Mouse (Mus musculus): Measurements from ENCODE around the gene Gm9857. TPM values are rescaled to one million over a fixed set of nuclear protein-coding genes. Genes with fewer than 3 reads are reported as not detected.

Gene Gm9857
- total and polyA plus RNA-seq, 2 experiments from 2014 or later: not detected

GRCm38 (mm10) chr3:108974920-108975485 is 34.8 kb upstream of the Gm9857 start:
- Histone ChIP-seq H3K4me1 (ENCODE audit: insufficient read depth) (no peaks in the 10 kb centered on the region), H3K27me3 (ENCODE audit: insufficient read depth, low read length) (no peaks in the 10 kb centered on the region), H3K36me3 (ENCODE audit: insufficient read depth) (peaks cover 29% of the 10 kb centered on the region), H3K9me3 (ENCODE audit: low read length) (no peaks in the 10 kb centered on the region), H3K27ac (ENCODE audit: low read depth, low read length) (no peak overlapping the region), H3K4me2 (ENCODE audit: low read depth) (no peak overlapping the region), H3K4me3 (ENCODE audit: low read depth, low read length) (no peak overlapping the region), H3K9ac (no peak overlapping the region)
- WGBS: 86% methylated on average over 15 of the region's 15 CpGs
- no peak for ATAC-seq
- no peak for DNase-seq
- no peak for TF ChIP-seq CTCF (IDR thresholded peaks at IDR 0.05; ENCODE audit: low read depth)

GRCm38 (mm10) chr3:108973980-108974660 is 33.9 kb upstream of the Gm9857 start:
- Histone ChIP-seq H3K9ac (no peak overlapping the region), H3K27me3 (ENCODE audit: insufficient read depth, low read length) (no peaks in the 10 kb centered on the region), H3K4me2 (ENCODE audit: low read depth) (no peak overlapping the region), H3K4me3 (ENCODE audit: low read depth, low read length) (no peak overlapping the region), H3K4me1 (ENCODE audit: insufficient read depth) (no peaks in the 10 kb centered on the region), H3K9me3 (ENCODE audit: low read length) (no peaks in the 10 kb centered on the region), H3K36me3 (ENCODE audit: insufficient read depth) (peaks cover 20% of the 10 kb centered on the region), H3K27ac (ENCODE audit: low read depth, low read length) (no peak overlapping the region)
- TF ChIP-seq CTCF (IDR thresholded peaks at IDR 0.05; ENCODE audit: low read depth): no peak
- ATAC-seq (no peak), DNase-seq (no peak)
- WGBS: 81% methylated on average over 13 of the region's 13 CpGs

GRCm38 (mm10) chr3:108966051-108966450 is 25.8 kb upstream of the Gm9857 start:
- 98% methylated on average over 3 of the region's 3 CpGs for WGBS
- no peak overlapping the region for H3K9ac ChIP-seq
- no peak overlapping the region for H3K4me3 ChIP-seq (ENCODE audit: low read depth, low read length)
- no peak overlapping the region for H3K4me2 ChIP-seq (ENCODE audit: low read depth)
- no peak for TF ChIP-seq CTCF (IDR thresholded peaks at IDR 0.05; ENCODE audit: low read depth)
- H3K27me3 ChIP-seq (ENCODE audit: insufficient read depth, low read length): no peaks in the 10 kb centered on the region
- DNase-seq: no peak
- H3K27ac ChIP-seq (ENCODE audit: low read depth, low read length): no peak overlapping the region
- ATAC-seq: no peak
- H3K9me3 ChIP-seq (ENCODE audit: low read length): no peaks in the 10 kb centered on the region
- peaks cover 9% of the 10 kb centered on the region; the same call in 1 of the 2 replicates for H3K4me1 ChIP-seq (ENCODE audit: insufficient read depth)
- peaks cover 4% of the 10 kb centered on the region; the same call in 1 of the 2 replicates for H3K36me3 ChIP-seq (ENCODE audit: insufficient read depth)

- no peak overlapping the region for H3K9ac ChIP-seq
- H3K4me3 ChIP-seq (ENCODE audit: low read depth, low read length): no peak overlapping the region
- peak; percentile 32; the same call in 1 of the 2 replicates for TF ChIP-seq CTCF (IDR thresholded peaks at IDR 0.05; ENCODE audit: low read depth)
- 77% methylated on average over 7 of the region's 7 CpGs for WGBS
- H3K4me2 ChIP-seq (ENCODE audit: low read depth): no peak overlapping the region
- H3K36me3 ChIP-seq (ENCODE audit: insufficient read depth): no peaks in the 10 kb centered on the region
- H3K4me1 ChIP-seq (ENCODE audit: insufficient read depth): peaks cover 9% of the 10 kb centered on the region; the same call in 1 of the 2 replicates
- no peaks in the 10 kb centered on the region for H3K27me3 ChIP-seq (ENCODE audit: insufficient read depth, low read length)
- no peaks in the 10 kb centered on the region for H3K9me3 ChIP-seq (ENCODE audit: low read length)
- no peak for ATAC-seq
- no peak overlapping the region for H3K27ac ChIP-seq (ENCODE audit: low read depth, low read length)
- no peak for DNase-seq
Observed at GRCm38 (mm10) chr3:108964361-108965044, 24.3 kb upstream of the Gm9857 start.

GRCm38 (mm10) chr3:108963776-108964175 is 23.5 kb upstream of the Gm9857 start:
- Histone ChIP-seq H3K9me3 (ENCODE audit: low read length) (no peaks in the 10 kb centered on the region), H3K27ac (ENCODE audit: low read depth, low read length) (no peak overlapping the region), H3K9ac (no peak overlapping the region), H3K36me3 (ENCODE audit: insufficient read depth) (no peaks in the 10 kb centered on the region), H3K4me3 (ENCODE audit: low read depth, low read length) (no peak overlapping the region), H3K4me1 (ENCODE audit: insufficient read depth) (peaks cover 9% of the 10 kb centered on the region; the same call in 1 of the 2 replicates), H3K4me2 (ENCODE audit: low read depth) (no peak overlapping the region), H3K27me3 (ENCODE audit: insufficient read depth, low read length) (no peaks in the 10 kb centered on the region)
- ATAC-seq: no peak
- DNase-seq: no peak
- TF ChIP-seq CTCF (IDR thresholded peaks at IDR 0.05; ENCODE audit: low read depth): no peak
- WGBS: 86% methylated on average over 3 of the region's 3 CpGs

- no peaks in the 10 kb centered on the region for H3K36me3 ChIP-seq (ENCODE audit: insufficient read depth)
- TF ChIP-seq CTCF (IDR thresholded peaks at IDR 0.05; ENCODE audit: low read depth): no peak
- 74% methylated on average over 3 of the region's 3 CpGs for WGBS
- H3K4me1 ChIP-seq (ENCODE audit: insufficient read depth): peaks cover 9% of the 10 kb centered on the region; the same call in 1 of the 2 replicates
- no peak overlapping the region for H3K4me3 ChIP-seq (ENCODE audit: low read depth, low read length)
- H3K27me3 ChIP-seq (ENCODE audit: insufficient read depth, low read length): no peaks in the 10 kb centered on the region
- H3K27ac ChIP-seq (ENCODE audit: low read depth, low read length): no peak overlapping the region
- ATAC-seq (no peak), DNase-seq (no peak)
- no peak overlapping the region for H3K9ac ChIP-seq
- H3K9me3 ChIP-seq (ENCODE audit: low read length): no peaks in the 10 kb centered on the region
- no peak overlapping the region for H3K4me2 ChIP-seq (ENCODE audit: low read depth)
Observed at GRCm38 (mm10) chr3:108963278-108963677, 23.0 kb upstream of the Gm9857 start.

- ATAC-seq (peak; percentile 42), DNase-seq (no peak)
- H3K9ac ChIP-seq: no peak overlapping the region
- no peaks in the 10 kb centered on the region for H3K36me3 ChIP-seq (ENCODE audit: insufficient read depth)
- no peak for TF ChIP-seq CTCF (IDR thresholded peaks at IDR 0.05; ENCODE audit: low read depth)
- peaks cover 9% of the 10 kb centered on the region; the same call in 1 of the 2 replicates for H3K4me1 ChIP-seq (ENCODE audit: insufficient read depth)
- H3K4me3 ChIP-seq (ENCODE audit: low read depth, low read length): no peak overlapping the region
- WGBS: 41% methylated on average over 6 of the region's 6 CpGs
- no peaks in the 10 kb centered on the region for H3K9me3 ChIP-seq (ENCODE audit: low read length)
- H3K27ac ChIP-seq (ENCODE audit: low read depth, low read length): peak overlapping the region; percentile 59
- H3K4me2 ChIP-seq (ENCODE audit: low read depth): peak overlapping the region; percentile 29
- H3K27me3 ChIP-seq (ENCODE audit: insufficient read depth, low read length): no peaks in the 10 kb centered on the region
Observed at GRCm38 (mm10) chr3:108961655-108962054, 21.4 kb upstream of the Gm9857 start.
